Mouse (Mus musculus): ENCODE results near the gene Gm20479.

Gene Gm20479

DNA sequence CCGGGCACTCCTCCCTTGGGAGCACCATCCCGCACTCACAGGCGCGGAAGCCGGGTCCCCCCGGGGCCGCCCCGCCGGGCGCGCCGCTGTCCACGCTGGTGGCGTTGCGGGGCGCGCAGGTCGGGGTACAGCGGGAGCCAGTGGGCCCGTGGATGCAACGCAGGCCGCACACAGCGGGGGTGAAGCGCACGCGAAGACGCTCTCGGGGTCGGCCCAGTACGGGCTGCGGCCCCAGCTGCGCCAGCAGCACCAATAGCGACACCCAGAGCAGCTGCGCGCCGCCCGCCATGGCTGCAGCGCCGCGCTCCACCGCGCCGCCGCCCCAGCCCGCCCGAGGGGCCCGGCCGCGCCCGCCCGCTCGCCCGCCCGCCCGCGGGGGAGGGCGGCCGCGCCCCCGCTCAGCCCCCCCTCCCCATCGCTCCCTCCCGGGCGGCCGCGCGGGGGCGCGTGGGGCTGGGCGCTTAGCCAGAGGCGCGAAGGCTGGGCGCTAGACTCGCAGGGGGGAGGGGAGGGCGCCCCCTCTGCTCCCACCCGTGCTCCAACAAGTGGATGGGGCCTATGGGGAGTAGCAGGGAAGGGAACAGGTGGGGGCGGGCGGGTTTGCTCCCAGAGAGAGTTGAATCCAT, 23.8 kb downstream of the Gm20479 start:
- DNase-seq: no peak

DNA sequence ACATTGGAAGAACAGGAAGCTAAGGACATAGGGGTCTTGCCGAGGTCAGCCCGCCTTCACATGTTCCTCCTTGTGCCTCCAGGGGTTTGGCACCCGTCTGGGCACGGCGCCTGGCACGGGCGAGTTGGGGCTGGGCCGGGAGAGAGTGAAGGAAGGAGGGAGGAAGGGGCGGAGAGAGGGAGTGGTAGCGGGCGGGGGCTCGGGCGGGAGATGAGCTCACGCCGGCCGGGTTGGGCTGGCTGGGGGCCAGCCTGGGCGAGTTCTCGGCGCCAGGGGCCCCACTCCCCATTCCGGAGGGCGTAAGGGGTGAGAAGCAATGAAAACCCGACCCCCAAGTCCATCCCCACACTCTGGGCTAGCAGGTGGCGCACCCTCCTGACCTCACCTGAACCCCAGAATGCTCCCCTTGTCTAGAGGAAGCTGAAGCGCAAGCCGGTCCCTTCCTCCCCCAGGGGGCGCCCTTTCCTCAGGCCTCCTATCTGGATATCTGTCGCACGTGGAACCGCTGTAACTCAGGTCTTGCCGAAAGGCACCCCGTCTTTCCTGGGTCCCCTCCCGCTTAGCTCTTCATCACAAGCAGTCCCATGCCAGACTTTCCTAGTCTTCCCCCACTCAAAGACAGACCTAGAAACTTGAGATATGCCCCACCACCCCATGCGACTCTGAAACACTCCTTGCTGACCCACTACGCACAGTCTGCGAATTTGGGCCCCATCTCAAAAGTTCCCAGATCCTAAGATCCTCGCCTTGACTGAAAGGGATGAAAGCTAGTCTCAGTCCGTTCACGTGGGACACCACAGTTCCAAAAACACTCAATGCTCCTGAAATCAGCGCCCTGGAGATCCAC, 24.6 kb downstream of the Gm20479 start:
- peak; percentile 70 for DNase-seq

DNA sequence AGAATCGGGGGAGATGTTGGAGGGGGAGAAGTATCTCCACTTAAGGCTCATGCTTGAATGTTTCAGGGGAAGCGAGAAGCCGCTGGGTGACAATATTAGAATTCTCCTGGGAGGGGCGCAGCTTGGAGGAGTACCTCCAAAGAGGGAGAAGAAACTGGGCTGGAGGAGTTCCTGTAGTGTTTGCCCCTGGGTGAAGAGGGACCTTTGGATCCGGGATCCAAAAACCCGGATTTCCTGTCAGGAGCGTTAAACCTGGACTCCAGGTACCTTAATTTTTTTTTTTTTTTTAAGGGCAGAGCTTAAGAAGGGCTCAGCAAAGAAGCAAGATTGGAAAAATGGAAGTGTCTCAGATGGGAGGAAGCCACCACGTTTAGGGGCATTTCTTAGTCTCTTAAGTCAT, 25.4 kb downstream of the Gm20479 start:
- DNase-seq: no peak

DNA sequence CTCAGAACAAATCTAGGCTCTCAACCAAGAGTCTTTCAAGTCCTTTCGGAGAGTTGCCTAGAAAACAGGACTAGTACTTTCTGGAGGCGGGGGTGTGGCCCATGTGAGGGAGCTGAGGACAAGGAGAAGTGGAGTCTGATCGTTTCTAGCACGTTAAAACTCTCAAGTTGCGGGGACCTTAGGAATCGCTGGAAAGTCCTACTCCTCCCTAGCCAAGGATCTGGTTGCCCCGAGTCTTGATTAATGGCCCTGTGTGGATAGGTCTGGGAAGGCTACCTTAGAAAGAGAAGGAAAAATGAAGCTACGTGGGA, 25.7 kb downstream of the Gm20479 start:
- DNase-seq: no peak

DNA sequence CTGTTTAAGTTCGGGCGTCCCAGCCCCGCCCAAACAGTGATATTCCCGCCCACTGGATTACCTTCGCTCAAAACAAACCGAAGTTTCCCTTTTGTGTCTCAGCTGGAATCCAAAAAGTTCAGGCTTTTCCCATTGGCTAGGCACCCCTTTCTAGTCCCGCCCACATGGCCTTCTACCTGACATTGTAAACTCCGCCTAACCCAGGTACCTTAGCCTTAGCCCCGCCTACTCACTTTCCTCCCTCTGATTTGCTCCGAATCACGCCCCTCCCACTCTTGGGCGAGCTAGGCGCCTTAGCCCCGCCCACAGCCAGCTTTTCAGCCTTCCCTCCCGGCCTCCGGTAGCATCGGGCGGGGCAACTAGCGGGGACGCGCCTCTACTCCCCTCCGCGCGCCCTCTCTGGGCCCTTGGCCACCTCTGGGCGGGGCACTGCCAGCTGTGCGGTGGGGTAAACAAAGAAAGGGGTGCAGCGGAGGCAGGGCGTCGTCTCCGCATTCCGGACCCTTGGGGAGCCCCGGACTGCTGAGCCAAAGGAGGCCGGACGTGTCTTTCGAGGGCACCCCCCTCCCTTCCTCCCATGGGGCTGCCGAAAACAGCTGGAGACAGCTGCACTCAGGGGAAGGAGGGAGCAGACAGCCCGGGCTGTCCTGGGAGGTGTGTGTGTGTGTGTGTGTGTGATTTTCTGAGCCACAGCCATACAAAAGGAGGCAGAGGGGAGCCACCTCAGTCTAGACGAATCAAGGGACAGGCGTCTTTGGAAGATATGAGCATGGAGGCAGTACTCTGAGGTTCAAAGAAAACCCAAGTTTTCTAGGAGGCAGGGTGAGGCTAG, 26.3 kb downstream of the Gm20479 start:
- DNase-seq: no peak

DNA sequence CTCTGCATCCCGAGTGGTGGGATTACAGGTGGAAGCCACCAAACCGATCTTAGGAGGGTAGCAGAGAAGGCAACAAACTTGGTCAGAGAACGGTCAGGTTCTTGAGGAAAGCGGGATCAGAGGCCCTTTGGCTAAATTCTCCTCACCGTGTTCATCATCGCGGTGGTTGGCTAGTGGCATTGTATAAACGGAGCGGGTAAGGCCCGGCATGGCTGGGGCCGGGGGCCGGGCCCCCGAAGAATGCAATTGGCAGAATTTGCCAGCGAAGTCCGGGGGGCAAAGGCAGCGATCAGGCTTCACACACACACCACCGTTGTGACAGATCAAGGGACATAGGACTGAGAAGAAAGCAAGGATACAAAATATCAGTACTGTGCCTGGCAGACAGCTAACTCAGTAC, 27.2 kb downstream of the Gm20479 start:
- no peak for DNase-seq

DNA sequence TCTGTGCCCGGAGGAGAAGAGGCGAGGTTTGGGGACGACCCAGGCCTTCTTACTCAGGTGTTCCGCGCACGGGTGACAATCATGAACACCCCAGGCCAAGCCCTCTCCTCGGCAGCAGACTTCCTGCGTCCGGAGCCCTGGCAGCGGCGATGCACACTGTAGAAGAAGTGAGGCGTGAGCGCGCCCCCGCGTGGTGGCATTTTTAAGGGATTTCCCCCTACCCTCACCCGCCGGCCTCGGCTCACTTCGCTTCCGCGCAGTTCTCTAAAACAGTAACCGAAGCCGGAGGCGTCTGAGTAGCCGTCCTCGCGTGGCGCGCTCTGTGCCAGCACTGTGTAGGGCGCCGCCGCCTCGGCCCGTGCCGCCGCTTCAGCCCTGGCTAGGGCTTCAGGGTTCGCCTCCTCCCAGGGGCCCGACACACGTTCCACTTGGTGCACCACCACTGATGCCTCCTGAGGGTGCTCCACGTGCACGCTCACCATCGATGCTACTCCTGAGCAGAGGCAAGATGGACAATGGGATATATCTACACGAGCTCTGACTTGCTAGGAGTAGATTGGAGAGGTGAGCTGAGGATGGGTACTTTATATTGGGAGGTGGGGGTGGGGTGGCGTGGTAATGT, 27.8 kb downstream of the Gm20479 start:
- DNase-seq: peak; percentile 76

DNA sequence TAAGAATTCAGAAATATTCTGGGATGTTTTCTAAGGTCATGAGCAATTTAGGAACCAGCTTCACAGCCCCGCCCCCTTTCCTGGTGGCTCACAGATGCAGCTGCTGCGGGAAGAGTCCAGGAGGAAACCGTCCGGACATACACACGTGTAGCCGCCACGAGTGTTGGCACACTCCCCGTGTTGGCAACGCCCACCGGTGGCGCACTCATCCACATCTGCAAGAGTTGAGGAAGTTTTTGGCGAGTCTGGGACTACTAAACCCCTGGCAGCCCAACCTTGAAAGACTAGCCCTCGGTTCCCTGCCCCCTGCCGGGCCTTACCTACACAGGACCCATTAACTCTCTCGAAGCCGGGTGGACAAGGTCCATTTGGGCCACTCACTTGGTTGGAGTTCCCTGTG, 28.6 kb downstream of the Gm20479 start:
- no peak for DNase-seq

DNA sequence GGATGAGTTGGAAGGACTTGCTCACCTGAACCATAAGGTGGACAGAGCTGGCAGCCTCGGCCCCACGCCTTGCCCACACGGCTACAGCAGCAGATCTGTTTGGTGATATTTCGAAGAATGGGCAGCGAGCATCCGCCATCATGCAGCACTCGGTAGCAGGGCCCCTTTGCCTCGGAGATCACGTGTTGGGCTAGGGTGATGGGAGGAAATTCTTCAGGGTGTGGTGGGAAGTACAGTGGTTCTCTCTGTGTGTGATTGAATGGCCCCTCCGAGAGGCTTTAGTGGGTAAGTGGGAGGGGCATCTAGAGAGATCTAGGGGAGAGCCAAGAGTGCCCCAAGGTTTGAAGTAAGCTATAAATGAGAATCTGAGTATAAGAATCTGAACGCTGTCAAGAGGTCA, 29.1 kb downstream of the Gm20479 start:
- no peak for DNase-seq

DNA sequence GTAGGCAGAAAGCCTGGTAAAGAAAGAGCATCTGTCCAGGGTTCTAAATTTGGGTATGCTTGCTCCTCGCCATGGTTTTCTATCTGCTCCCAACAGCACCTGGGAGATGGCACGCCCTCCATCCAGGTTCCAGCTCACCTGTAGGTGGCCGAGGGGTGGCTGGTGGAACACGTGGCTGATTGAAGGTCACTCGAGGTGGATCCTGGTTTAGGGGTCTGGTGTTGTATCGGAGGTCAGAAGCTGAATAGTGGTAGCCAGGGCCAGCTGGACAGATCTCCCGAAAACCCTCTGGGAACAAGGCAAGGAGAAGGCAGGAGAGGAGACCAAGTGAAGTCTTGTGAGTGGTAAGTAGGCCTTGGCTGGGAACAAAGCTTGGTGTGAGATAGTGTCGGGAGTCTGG, 29.7 kb downstream of the Gm20479 start:
- DNase-seq: no peak

DNA sequence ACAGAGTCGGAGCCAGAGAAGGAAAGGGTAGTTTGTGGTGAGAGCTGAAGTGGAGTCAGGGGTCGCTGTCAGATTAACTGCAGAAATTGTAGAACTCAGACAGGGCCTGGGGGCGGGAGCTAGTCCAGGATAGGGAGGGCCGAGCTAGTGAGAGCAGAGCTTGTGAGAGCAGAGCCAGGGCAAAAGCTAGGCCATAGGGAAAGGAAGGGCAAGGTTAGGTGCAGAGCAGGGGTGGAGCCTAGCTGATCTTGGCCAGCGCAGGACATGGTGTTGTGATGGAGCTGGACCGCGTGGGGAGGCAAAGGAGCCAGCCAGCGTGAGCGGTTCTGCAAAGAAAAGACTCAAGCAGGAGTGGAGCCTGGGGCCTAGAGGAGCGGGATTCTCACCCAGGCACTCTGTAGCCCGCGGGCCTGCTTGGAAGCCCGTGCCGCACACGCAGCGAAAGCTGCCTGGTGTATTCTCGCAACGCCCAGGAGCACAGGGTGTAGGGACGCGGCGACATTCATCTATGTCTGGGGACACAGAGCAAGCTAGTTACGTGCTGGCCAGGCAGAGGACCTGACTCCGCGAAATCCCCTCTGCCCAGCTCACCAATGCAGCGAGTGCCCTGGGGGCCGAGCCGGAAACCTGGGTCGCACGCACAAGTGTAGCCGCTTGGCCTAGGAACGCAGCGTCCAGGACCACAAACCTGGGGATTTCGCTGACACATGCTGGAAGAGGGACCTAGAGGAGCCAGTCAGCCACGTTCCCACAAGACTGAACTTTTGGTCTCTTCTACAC, 30.9 kb downstream of the Gm20479 start:
- peak; percentile 49 for DNase-seq

DNA sequence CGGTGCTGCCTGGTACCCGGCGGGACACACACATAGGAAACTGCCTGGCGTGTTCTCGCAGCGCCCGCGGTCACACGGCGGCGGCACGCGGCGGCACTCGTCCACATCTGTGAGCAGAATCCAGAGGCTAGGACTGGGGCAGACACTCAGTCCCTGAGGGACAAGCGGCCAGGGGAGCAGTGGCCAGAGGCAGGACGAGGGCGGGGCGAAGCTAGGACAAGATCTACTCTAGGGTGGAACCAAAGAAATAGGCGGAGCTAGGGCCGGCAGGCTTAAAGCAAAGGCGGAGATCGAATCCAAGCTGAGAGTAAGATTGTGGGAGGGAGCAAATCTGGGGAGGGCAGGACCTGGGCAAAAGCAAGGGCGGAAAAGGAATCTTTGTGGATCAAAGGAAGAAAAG, 31.5 kb downstream of the Gm20479 start:
- no peak for DNase-seq

DNA sequence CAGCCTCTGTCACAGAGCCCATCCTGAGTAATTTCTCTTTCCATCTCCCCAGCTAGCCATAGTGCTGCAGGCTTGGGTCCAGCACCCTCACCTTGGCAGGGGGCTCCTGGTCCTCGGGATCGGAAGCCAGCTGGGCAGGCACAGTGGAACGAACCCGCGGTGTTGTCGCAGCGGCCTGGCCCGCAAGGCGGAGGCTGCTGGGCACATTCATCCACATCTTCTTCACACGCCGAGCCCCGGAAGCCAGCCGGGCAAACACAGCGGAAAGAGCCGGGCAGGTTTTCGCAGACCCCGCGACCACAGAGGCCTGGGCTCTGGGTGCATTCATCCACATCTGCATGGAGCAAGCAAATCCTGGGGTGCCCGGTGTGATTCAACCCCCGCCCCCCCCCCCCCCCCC, 32.3 kb downstream of the Gm20479 start:
- DNase-seq: no peak

DNA sequence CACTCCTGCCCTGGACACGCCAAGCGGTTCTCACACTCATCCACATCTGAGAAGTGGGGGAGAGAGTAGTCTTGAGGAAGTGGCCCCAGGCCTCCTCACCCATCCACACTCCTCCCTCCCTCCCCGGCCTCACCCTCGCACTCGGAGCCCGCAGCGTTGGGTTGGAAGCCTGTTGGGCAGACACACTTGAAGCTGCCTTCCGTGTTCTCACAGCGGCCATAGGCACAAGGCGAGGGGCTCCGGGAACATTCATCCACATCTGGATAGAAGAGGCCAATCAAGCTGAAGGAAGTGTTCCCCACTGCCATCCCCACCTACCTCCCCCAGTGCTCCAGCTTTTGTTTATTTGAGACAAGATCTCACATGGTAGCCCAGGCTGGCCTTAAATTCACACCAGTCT, 33.1 kb downstream of the Gm20479 start:
- no peak for DNase-seq

DNA sequence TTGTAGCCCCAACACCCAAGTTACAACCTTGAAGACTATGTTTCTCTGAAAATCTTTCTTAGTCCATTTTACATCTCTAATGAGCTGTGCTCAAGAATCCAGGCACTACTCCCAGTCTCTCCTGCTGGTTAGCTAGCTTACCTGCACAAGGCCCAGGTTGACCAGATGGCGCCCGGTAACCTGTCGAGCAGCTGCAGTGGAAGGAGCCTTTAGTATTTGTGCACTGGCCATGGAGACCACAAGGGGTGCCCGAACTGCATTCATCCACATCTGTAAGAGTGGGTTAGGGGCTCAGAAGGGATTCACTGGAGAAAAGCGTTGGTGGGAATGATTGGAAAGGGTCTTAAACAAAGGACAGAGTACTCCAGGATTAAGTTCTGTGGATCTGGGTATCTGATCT, 34.2 kb downstream of the Gm20479 start:
- DNase-seq: no peak

DNA sequence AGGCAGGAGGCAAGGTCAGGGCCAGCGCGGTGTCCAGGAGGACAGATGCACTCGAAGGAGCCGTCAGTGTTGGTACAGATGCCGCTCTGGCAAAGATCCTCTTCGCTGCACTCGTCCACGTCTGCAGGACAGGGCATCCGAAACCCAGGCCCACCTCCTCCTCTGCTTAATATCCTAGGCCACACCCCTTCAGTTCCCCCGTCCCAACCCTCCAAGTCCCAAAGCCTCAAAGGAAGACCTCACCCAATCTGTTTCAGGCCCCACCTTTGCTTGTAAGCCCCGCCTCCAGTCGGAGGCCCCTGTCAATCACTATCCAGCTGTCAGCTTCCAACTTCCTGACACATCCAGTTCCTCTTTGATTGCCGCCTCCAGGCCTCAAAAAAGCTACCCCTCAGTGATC, 34.9 kb downstream of the Gm20479 start:
- no peak for DNase-seq

DNA sequence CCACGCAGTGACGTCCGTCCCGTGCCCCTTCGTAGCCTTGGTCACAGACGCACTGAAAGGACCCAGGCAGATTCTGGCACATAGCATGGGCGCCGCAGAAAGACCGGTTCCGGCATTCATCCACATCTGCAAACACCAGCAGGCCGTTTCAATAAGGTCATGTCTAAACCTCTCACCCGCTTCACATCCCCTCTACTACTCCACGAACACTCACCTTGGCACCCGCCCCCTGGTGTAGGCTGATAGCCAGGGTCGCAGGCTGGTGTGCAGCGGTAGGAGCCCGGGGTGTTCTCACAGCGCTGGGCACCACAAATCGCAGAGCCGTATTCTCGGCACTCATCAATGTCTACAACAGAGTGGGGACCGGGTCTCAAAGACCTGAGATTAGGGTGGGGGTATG, 37.8 kb downstream of the Gm20479 start:
- no peak for DNase-seq

DNA sequence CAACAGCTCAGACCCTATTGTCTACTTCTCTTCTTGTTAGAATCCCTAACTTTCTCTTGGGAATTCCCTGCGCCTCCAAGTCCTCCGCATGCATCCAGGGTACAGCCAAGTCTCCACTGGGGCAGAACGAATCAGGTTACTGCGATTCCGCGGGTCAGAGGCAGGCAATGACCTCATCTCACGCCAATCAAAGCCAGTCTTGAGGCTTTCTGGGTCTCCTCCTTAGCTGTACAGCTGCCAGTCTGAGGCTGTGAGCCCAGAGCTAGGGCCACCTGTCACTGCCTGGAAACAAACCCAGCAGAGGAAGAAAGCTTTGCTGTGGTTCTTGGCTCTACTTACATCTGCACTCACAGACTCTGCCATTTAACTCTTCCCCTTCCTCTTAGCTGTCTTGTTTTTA, 41.3 kb downstream of the Gm20479 start:
- no peak for DNase-seq

DNA sequence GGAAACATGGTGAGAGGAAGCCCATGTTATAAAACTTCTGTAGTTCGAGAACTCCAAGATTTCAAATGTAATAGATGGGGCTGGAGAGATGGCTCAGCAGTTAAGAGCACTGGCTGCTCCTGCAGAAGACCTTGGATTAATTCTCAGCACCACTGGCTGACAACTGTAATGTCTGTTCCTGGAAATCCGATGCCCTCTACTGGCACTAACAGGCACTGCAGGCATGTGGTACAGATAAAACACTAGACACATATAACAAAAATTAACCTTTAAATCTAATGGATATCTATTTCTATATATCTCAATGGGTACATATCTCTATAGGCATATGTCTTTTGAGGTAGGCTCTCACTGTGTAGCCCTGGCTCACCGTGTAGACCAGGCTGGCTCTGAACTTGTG, 42.8 kb downstream of the Gm20479 start:
- DNase-seq: no peak

DNA sequence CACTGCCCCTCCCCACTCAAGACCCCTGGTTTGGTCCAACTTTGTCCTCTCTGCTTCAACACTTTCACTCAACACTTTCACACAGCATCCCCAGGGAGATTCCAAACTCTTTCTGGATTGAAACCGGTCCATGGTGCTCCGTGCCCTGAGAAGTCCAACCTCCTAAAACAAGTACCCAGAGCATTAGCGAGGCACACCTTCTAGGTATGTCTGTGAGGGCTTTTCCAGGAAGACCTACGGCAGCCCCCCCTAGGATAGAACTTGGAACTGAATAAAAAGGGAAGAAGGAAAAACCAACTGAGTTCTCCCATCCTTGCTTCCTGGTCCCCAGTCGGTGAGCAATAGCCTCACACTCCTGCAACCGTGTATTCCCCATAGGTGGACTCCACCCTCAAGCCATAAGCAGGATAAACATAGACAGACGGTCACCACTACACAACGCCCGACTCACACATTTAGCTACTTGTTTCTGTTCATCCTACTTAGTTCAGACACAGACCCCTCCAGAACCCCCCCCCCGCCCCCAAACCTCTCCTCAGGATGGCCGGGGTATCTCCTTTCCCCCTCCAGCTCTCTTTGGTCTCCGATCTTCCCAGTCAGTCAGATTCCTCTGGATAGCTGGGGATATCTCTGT, 45.5 kb downstream of the Gm20479 start:
- DNase-seq: no peak

DNA sequence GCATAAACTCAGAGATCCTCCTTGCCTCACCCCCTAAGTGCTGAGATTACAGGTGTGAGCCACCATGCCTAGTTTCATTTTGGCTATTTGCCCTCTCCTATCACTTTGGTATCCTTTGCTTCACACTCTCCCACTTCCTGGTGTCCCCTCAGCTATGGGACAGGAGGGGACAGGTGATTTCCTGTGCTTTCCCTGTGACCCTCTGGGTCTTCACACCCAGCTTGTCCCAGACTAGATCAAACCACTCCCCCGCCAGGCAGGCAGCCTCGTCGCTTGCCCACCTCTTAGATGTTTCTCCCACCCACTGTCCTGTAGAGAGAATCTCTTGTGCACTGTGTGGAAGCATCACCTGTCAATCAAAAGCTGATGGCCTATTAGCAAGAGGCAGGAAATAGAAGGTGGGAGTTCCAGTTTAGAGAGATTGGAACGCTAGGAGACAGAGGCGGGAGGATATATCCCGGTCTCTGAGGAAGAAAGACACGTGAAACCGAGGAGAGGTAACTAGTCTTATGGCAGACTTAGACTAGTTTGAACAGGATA, 46.2 kb downstream of the Gm20479 start:
- no peak for DNase-seq

DNA sequence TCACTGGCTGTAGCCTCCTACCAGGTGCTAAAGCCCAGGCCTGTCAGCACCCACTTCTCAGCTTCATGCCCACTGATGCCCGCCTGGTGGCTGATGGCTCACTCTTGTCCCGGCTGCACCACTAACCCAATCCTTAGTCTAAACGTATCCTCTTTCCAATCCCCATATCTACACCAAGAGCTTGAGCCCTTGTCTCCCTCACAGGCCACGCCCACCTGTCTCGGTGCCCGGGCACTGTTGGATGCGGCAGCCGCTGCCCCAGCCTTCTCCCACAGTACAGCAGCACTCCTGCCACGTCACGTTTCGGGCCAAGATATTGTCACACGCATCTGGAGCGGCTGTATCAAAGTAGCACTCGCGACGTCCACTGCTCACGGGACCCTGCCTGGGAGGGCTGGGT, 46.9 kb downstream of the Gm20479 start:
- DNase-seq: no peak

Measured in cerebellum, adult 11 months (tissue).